Mouse (Mus musculus) liver, adult 2 months (tissue): ENCODE measurements at regions not wholly inside any gene's neighbourhood (a gene's known extent, or its start where the extent isn't known, plus 50 kb on each side); places are given as distances from the start of the nearest gene placed in this dataset.

Experiments
- DNase-seq: peaks from one replicate; pipeline ENCODE4 v3.0.0-alpha.2; 2011; ENCODE audit warnings: low read depth, low spot score; ENCODE audit errors: extremely low read depth
- H3K27ac ChIP-seq: fragments of 200-500 bp; replicated peaks from 2 replicates; pipeline ENCODE4 v1.5.1; 2012; ENCODE audit warnings: low read depth, mild to moderate bottlenecking, control low read depth, inconsistent platforms, low read length; ENCODE audit not compliant: insufficient read depth
- H3K27me3 ChIP-seq: fragments of 200-500 bp; 2 replicates; pipeline ENCODE4 v1.6.1; 2012; ENCODE audit warnings: mild to moderate bottlenecking, moderate library complexity, low read length, inconsistent platforms; ENCODE audit not compliant: control insufficient read depth, insufficient read depth
- H3K36me3 ChIP-seq: fragments of 200-500 bp; 2 replicates; pipeline ENCODE4 v1.6.1; 2012; ENCODE audit warnings: low read length, inconsistent platforms; ENCODE audit not compliant: control insufficient read depth, insufficient read depth
- H3K4me1 ChIP-seq: fragments of 200-500 bp; 2 replicates; pipeline ENCODE4 v1.6.1; 2011; ENCODE audit warnings: low read length; ENCODE audit not compliant: control insufficient read depth, insufficient read depth
- H3K4me3 ChIP-seq: fragments of 200-500 bp; 2 replicates; pipeline ENCODE4 v1.5.1; 2011; ENCODE audit warnings: low read depth, mild to moderate bottlenecking, control low read depth, low read length, moderate library complexity; ENCODE audit not compliant: insufficient read depth
- H3K79me2 ChIP-seq: fragments of 200-500 bp; 2 replicates; pipeline ENCODE4 v1.6.1; 2012; ENCODE audit warnings: inconsistent platforms, mild to moderate bottlenecking, low read length, moderate library complexity; ENCODE audit not compliant: control insufficient read depth, insufficient read depth
- H3K9ac ChIP-seq: fragments of 200-500 bp; 2 replicates; pipeline ENCODE4 v1.6.1; 2012; ENCODE audit warnings: low read depth, mild to moderate bottlenecking, control low read depth, inconsistent platforms, low read length
- CTCF ChIP-seq: fragments of 200-500 bp; IDR thresholded peaks from 2 replicates; pipeline ENCODE4 v1.5.1; 2011; ENCODE audit warnings: low read depth, low read length, control low read depth
- POLR2A ChIP-seq: fragments of 200-500 bp; IDR thresholded peaks from 2 replicates; pipeline ENCODE4 v1.6.1; 2011; ENCODE audit warnings: low read length, control low read depth; ENCODE audit not compliant: insufficient read depth; ENCODE audit errors: extremely low read depth
- WGBS: fragments of 180-500 bp; shearing (Covaris S2); methylation state at CpG from one replicate; pipeline ENCODE4 v1.1.7; 2018; 5-methylcytosine and 5-hydroxymethylcytosine counted together

DNA sequence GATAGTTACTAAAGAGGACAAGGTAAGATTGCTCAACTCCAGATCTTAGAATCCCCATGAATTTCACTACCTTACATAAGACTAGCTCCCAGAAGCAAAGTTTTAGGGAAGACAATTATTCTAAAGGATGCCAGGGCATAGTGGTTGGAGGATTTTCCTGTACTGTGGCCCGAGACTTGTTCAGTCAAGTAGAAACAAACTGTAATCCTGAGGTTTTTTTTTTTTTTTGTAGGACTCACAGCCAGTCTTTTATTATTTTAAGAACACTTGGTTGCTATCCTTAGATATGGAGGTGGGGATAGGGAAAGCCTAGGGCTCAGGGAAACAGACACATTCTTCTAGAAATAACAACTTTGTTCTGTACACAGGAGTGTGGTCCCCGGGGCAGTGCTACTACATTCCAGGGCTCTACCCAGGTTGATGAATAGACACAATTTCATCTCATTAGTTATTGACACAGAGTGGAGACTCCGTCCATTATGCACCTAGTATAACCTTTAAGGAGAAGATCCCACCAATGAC lies 285.6 kb downstream of the Osr1 start:
- no peaks in the 10 kb centered on the region for H3K27me3 ChIP-seq
- H3K27ac ChIP-seq, result no peak overlapping the region

DNA sequence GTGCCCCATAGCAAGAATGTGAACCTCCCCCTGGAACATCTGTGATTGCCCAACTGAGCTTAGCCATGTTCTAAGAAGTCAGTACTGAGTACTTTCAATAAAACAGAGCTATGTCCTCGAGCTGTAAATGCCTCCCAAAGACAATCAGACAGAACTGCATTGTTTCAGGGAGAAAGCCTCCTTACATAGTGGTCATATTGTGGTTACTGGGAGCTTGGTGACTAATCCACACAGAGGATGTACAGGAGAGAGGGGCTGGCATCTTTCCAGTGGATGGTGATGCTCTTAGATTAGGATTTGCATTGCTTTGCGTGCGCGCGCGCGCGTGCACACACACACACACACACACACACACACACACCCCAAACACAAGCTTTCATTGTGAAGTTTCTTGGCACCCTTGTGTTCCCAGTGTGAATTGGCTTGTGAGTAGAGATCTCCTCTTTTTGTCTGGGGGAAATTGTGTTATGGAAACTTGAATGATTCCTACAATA lies 286.3 kb downstream of the Osr1 start:
- H3K79me2 ChIP-seq, result no peaks in the 10 kb centered on the region
- H3K27me3 ChIP-seq, result no peaks in the 10 kb centered on the region
- DNase-seq, result no peak
- no peaks in the 10 kb centered on the region for H3K36me3 ChIP-seq
- H3K4me1 ChIP-seq, result no peaks in the 10 kb centered on the region
- TF ChIP-seq CTCF, result no peak
- no peak for TF ChIP-seq POLR2A
- no peak overlapping the region for H3K9ac ChIP-seq
- 91% methylated on average over 8 of the region's 8 CpGs for WGBS
- H3K4me3 ChIP-seq, result no peak overlapping the region
- no peak overlapping the region for H3K27ac ChIP-seq

More for the DNA sequence above, 285.6 kb downstream of the Osr1 start:
- no peaks in the 10 kb centered on the region for H3K4me1 ChIP-seq
- H3K36me3 ChIP-seq, result no peaks in the 10 kb centered on the region
- no peak for DNase-seq
- H3K9ac ChIP-seq, result no peak overlapping the region
- H3K4me3 ChIP-seq, result no peak overlapping the region
- H3K79me2 ChIP-seq, result no peaks in the 10 kb centered on the region
- WGBS, result 72% methylated on average over 3 of the region's 3 CpGs
- TF ChIP-seq POLR2A (no peak), CTCF (no peak)

DNA sequence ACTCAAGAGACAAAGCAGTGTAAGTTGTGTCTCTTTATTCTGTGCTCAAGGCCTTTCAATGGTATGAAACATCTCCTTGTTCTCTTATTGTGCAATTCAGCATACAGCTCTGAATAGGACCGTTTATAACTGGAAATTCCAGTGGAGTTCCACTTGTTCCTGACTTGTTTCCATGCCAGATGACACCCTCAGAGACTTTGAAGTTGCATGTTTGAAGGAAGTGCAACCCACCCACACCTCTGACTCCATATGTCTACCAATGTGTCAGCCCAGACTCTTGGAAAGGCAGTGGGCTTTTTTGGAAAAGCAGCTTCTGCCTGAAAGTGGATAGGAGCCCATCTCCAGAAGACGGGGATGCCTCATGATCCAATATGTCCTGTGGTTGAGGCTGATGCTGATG lies 288.1 kb downstream of the Osr1 start:
- no peaks in the 10 kb centered on the region for H3K27me3 ChIP-seq
- no peak overlapping the region for H3K27ac ChIP-seq
- H3K4me1 ChIP-seq, result no peaks in the 10 kb centered on the region
- WGBS, result 75% methylated on average over 2 of the region's 2 CpGs
- no peak for TF ChIP-seq CTCF
- no peak for TF ChIP-seq POLR2A
- no peak for DNase-seq
- H3K79me2 ChIP-seq, result no peaks in the 10 kb centered on the region
- H3K36me3 ChIP-seq, result no peaks in the 10 kb centered on the region
- no peak overlapping the region for H3K4me3 ChIP-seq
- H3K9ac ChIP-seq, result no peak overlapping the region

DNA sequence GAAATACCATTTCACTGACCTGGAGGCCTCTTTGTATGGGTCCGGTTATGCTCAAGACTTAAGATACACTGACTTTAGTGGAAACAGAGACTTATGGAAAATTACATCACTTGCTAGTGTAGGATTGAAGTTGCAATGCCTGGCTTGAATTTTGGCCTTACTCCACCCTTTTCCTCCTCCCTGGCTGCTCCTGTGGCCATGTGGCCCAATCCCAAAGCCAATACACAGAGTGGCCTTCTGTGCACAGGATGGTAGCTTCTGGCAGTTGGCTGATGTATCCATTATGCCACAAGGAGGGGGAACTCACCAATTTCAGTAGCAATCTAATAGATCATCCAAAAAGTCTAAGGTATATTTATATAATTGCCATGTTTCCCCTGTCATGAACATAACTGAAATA lies 292.4 kb downstream of the Osr1 start:
- Histone ChIP-seq H3K4me1 (no peaks in the 10 kb centered on the region), H3K9ac (no peak overlapping the region), H3K4me3 (no peak overlapping the region), H3K27ac (no peak overlapping the region), H3K36me3 (no peaks in the 10 kb centered on the region), H3K79me2 (no peaks in the 10 kb centered on the region), H3K27me3 (no peaks in the 10 kb centered on the region)
- no peak for TF ChIP-seq CTCF
- TF ChIP-seq POLR2A, result no peak
- 89% methylated on average over 1 of the region's 1 CpGs for WGBS
- DNase-seq, result no peak

DNA sequence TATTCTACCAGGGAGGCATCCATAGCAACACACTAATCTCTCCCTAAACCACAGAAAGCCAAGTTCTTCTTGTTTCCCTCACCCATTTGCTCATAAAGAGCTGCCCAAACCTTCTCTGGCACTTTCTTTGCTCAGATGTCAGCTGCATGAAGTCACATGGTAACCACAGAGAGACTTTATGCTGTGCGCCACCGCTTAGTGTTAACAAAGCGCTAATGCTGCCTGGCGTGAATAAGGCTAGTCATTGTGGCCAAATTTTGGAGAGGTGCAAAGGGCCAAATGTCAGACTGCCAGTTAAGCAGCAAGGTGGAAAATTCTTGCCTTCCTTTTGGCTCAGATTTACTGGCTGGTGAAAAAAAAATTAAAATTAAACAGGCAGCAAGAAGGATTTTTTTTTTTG lies 302.3 kb downstream of the Osr1 start:
- 88% methylated on average over 4 of the region's 4 CpGs for WGBS

DNA sequence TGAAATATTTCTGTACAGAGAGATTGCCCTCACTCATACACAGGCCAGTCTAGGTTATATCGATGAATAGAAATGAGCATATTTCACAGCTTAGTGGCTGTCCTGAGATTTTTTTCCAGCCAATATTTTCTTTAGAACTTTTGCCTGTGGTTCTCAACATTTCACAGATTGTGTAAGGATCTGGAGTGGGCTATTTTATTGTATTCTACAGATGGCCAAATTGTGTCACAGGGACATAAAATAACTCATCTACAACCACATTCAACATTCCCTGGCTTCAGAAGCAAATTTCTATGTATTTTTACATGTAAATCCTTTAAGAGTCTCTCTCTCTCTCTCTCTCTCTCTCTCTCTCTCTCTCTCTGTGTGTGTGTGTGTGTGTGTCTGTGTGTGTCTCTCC lies 303.3 kb downstream of the Osr1 start:
- Histone ChIP-seq H3K79me2 (no peaks in the 10 kb centered on the region), H3K27me3 (no peaks in the 10 kb centered on the region), H3K9ac (no peak overlapping the region), H3K4me1 (no peaks in the 10 kb centered on the region), H3K36me3 (no peaks in the 10 kb centered on the region), H3K27ac (no peak overlapping the region), H3K4me3 (no peak overlapping the region)
- 97% methylated on average over 1 of the region's 1 CpGs for WGBS
- no peak for DNase-seq
- TF ChIP-seq CTCF (no peak), POLR2A (no peak)

More for the DNA sequence above, 302.3 kb downstream of the Osr1 start:
- Histone ChIP-seq H3K9ac (no peak overlapping the region), H3K36me3 (no peaks in the 10 kb centered on the region), H3K27ac (no peak overlapping the region), H3K4me1 (no peaks in the 10 kb centered on the region), H3K4me3 (no peak overlapping the region), H3K27me3 (no peaks in the 10 kb centered on the region), H3K79me2 (no peaks in the 10 kb centered on the region)
- TF ChIP-seq POLR2A, result no peak
- TF ChIP-seq CTCF, result no peak
- no peak for DNase-seq
